Mouse (Mus musculus) G1E (cell line): ENCODE measurements around the gene Entpd8.

ENCODE experiments used
- CTCF ChIP-seq: IDR thresholded peaks from 2 replicates; pipeline ENCODE4 v1.5.1; 2012; ENCODE audit warnings: low read depth, low read length, inconsistent platforms, mixed read lengths
- GATA1 ChIP-seq: IDR thresholded peaks from 2 replicates; pipeline ENCODE4 v1.6.1; 2012; ENCODE audit warnings: borderline replicate concordance, low read length, inconsistent platforms, mixed read lengths
- POLR2AphosphoS5 ChIP-seq: IDR thresholded peaks from 2 replicates; pipeline ENCODE4 v1.6.1; 2012; ENCODE audit warnings: low read depth, low read length, inconsistent platforms; ENCODE audit not compliant: insufficient replicate concordance
- TAL1 ChIP-seq: conservative IDR thresholded peaks from 2 replicates; pipeline ENCODE4 v1.6.1; 2012; ENCODE audit warnings: low read depth, low read length, inconsistent platforms, mixed read lengths

GRCm38 (mm10) chr2:25087842-25088241, 7.7 kb downstream of the Entpd8 start:
- TF ChIP-seq GATA1 (no peak), CTCF (no peak), TAL1 (no peak), POLR2AphosphoS5 (no peak)
